Mouse (Mus musculus) intestine, embryonic 15.5 days (tissue): ENCODE measurements at regions not wholly inside any gene's neighbourhood (a gene's known extent, or its start where the extent isn't known, plus 50 kb on each side); places are given as distances from the start of the nearest gene placed in this dataset.

ENCODE experiments used
- ATAC-seq: fragments of 200-750 bp; cut with Nextera tagmentation; 2 replicates; pipeline ENCODE4 v1.8.0; 2017; ENCODE audit warnings: moderate TSS enrichment, moderate library complexity
- H3K27ac ChIP-seq: fragments of 300-500 bp; sonication (generic); 2 replicates; pipeline ENCODE4 v1.5.1; 2015; ENCODE audit warnings: mild to moderate bottlenecking, inconsistent platforms
- H3K27me3 ChIP-seq: fragments of 300-500 bp; sonication (generic); replicated peaks from 2 replicates; pipeline ENCODE4 v1.6.1; 2015; ENCODE audit warnings: inconsistent platforms
- H3K36me3 ChIP-seq: fragments of 300-500 bp; sonication (generic); 2 replicates; pipeline ENCODE4 v1.6.1; 2015; ENCODE audit warnings: inconsistent platforms
- H3K4me1 ChIP-seq: fragments of 300-500 bp; sonication (generic); replicated peaks from 2 replicates; pipeline ENCODE4 v1.6.1; 2015; ENCODE audit warnings: inconsistent platforms
- H3K4me2 ChIP-seq: fragments of 300-500 bp; sonication (generic); replicated peaks from 2 replicates; pipeline ENCODE4 v1.6.1; 2015; ENCODE audit warnings: mild to moderate bottlenecking, inconsistent platforms
- H3K4me3 ChIP-seq: fragments of 300-500 bp; sonication (generic); replicated peaks from 2 replicates; pipeline ENCODE4 v1.5.1; 2015; ENCODE audit warnings: inconsistent platforms
- H3K9ac ChIP-seq: fragments of 300-500 bp; sonication (generic); 2 replicates; pipeline ENCODE4 v1.6.1; 2015; ENCODE audit warnings: inconsistent platforms
- H3K9me3 ChIP-seq: fragments of 300-500 bp; sonication (generic); 2 replicates; pipeline ENCODE4 v1.6.1; 2016; ENCODE audit warnings: inconsistent platforms
- WGBS: fragments of 180-500 bp; shearing (Covaris S2); methylation state at CpG from one replicate; pipeline ENCODE4 v1.1.7; 2015; 5-methylcytosine and 5-hydroxymethylcytosine counted together

DNA sequence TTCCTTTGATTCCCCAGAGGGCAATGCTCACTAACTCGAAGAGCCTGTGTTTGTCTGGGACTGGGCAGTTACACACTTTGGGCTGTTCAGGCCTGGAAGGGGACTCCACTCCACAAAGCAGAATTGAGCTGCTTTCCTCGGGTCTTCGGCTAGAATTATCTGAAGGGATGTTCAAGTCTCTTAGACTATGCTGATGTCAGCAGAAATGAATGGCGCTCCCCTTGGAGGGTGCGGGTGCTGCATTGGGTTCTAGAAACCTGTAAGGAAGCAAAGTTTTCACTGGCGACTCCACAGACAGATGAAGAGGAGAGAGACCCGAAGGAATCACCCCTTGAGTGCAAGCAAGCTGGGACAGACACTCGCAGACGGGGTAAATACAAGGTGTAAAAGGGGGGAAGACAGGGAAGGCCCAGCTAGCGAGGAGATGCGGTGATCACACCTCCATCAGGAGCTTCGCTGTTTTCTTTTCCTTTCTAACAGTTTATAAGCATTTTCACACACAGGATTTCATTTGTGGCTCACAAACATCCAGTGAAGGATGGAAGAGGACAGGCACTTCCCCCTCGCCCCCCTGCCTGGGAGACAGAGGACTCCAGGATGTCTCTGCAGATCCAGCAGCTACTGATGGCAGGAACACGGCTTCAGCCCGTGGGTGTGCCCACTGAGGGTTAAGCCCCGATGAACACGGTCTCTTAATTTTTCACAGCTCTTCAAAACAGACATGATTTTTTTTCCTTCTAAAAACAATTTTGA, 314.2 kb downstream of the Gm49356 start:
- no peaks in the 10 kb centered on the region for H3K27me3 ChIP-seq
- H3K9me3 ChIP-seq: no peaks in the 10 kb centered on the region
- no peak for ATAC-seq
- H3K27ac ChIP-seq: no peak overlapping the region
- no peaks in the 10 kb centered on the region for H3K36me3 ChIP-seq
- H3K4me1 ChIP-seq: peaks cover 16% of the 10 kb centered on the region
- WGBS: 68% methylated on average over 17 of the region's 17 CpGs
- H3K4me3 ChIP-seq: no peak overlapping the region
- H3K4me2 ChIP-seq: no peak overlapping the region
- no peak overlapping the region for H3K9ac ChIP-seq

DNA sequence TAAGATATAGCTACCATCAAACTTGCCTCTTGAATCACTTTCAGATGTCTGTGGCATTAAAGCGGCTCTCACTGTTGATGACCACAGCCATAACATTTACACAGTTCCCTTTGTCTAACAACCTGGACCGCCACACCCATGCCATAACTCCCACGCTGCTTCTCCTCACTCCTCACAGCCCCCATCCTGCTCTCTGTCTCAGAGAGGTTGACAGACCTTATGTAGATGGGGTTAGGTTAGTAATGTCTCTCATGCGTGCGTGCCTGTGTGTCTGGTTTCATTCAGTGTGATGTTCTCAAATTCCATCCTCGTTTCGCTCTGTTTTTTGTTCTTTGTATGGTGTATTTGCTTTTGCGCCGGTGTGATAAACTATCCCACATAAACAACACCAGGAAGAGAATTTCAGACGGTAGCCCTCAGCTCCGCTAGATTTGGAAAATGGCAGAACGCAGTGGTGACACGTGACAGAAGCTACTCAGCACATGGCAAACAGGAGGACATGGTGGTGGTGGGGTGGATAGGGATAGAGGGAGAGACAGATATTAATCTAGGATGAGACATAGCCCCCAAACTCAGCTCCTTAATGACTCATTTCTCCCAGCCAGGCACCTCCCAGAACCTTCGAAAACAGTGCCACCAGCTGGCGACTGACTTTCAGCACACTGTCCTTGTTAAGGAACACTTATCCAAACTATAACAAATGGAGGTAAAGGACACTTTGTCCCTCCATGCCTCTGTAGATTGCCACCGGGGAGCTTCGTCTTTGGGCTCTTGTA, 314.9 kb downstream of the Gm49356 start:
- Histone ChIP-seq H3K4me1 (peaks cover 12% of the 10 kb centered on the region), H3K27me3 (no peaks in the 10 kb centered on the region), H3K27ac (no peak overlapping the region), H3K4me3 (no peak overlapping the region), H3K4me2 (no peak overlapping the region), H3K36me3 (no peaks in the 10 kb centered on the region), H3K9ac (no peak overlapping the region), H3K9me3 (no peaks in the 10 kb centered on the region)
- 0 out of 2 replicates have a peak, but pooled peaks have one; percentile 20 for ATAC-seq
- 50% methylated on average over 17 of the region's 17 CpGs for WGBS

DNA sequence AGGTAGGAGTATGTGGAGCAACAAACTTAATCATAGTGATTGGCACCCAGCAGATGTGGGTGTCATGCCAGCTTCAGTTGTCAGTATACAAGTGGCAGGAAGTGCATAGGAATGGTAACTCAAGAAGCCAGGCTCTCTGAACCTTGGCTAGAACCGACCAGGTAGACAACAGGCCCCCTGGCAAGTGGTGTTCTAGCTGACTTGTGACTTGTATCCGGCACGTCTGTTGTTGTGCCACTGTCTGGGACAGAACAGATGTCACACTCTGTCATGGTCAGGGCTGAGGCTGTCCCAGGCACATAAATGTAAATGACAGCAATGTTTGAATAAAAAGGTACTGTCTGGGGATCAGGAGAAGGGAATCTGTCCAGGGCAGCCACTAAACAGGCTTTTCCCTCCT, 316.0 kb downstream of the Gm49356 start:
- Histone ChIP-seq H3K36me3 (no peaks in the 10 kb centered on the region), H3K27me3 (no peaks in the 10 kb centered on the region), H3K9ac (no peak overlapping the region), H3K9me3 (no peaks in the 10 kb centered on the region), H3K4me2 (no peak overlapping the region), H3K4me3 (no peak overlapping the region), H3K4me1 (peaks cover 12% of the 10 kb centered on the region), H3K27ac (no peak overlapping the region)
- 90% methylated on average over 3 of the region's 3 CpGs for WGBS
- no peak for ATAC-seq

DNA sequence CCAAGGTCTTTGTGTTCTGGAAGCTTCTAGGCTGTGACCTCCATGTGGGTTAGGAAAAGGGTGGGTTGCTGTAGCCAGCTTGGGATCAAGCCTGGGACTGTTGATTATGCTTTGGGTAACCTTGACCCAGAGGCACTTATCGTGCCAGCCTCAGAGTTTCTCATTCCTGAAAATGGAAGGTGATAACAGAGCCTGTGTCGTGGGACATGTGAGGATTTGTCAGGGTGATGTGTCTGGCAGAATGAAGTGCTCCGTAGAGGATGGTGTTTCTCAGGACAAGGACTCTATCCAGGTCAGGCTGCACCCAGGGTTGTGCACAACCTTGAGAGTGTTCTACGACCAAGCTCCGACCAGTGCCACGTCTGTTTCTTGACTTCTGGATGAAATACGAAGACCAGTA, 316.4 kb downstream of the Gm49356 start:
- no peaks in the 10 kb centered on the region for H3K27me3 ChIP-seq
- WGBS: 85% methylated on average over 7 of the region's 7 CpGs
- H3K4me2 ChIP-seq: no peak overlapping the region
- H3K9ac ChIP-seq: no peak overlapping the region
- no peak overlapping the region for H3K27ac ChIP-seq
- no peaks in the 10 kb centered on the region for H3K36me3 ChIP-seq
- H3K9me3 ChIP-seq: no peaks in the 10 kb centered on the region
- ATAC-seq: no peak
- peaks cover 12% of the 10 kb centered on the region for H3K4me1 ChIP-seq
- H3K4me3 ChIP-seq: no peak overlapping the region

DNA sequence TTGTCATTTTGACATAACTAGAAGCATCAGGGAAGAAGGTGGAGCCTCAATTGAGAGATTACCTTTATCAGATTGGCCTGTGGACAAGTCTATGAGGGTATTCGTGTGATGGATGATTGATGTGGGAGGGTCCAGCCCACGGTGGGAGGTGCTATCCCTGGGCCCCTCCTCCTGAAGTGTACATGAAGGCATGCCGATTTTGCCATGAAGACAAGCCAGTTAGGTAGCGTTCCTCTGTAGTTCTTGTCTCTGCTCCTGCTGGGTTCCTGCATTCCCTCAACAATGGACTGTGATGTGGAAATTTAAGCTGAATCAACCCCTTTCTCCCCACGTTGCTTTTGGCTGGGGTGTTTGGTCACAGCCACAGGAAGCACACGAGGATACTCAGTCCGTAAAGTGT, 317.5 kb downstream of the Gm49356 start:
- no peaks in the 10 kb centered on the region for H3K9me3 ChIP-seq
- H3K4me1 ChIP-seq: peaks cover 11% of the 10 kb centered on the region
- no peak overlapping the region for H3K9ac ChIP-seq
- H3K27me3 ChIP-seq: no peaks in the 10 kb centered on the region
- H3K4me3 ChIP-seq: no peak overlapping the region
- H3K4me2 ChIP-seq: no peak overlapping the region
- no peak overlapping the region for H3K27ac ChIP-seq
- no peak for ATAC-seq
- no peaks in the 10 kb centered on the region for H3K36me3 ChIP-seq
- 75% methylated on average over 7 of the region's 7 CpGs for whole genome bisulfite sequencing

DNA sequence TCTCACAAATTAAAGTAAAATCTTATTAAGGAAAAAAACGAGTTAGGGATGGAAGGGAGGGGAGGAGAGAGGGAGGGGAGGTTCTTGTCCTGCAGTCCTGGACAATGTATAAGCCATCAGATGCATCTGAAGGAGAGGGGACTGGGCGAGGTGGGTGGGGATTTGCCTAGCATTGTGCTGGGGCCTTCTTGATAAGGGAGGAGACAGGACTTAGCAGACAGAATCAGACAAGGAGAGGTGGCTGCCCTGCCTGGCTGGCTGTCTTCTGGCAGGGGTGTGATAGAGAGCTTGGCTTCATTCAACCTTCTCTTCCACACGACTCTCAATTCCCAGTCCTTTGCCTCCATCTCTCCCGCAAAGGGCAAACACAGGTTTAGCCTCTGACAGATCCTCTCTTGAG, 318.9 kb downstream of the Gm49356 start:
- Histone ChIP-seq H3K9me3 (no peaks in the 10 kb centered on the region), H3K27me3 (no peaks in the 10 kb centered on the region), H3K4me1 (peaks cover 5% of the 10 kb centered on the region; the same call in 1 of the 2 replicates), H3K36me3 (no peaks in the 10 kb centered on the region), H3K4me3 (no peak overlapping the region), H3K9ac (no peak overlapping the region), H3K4me2 (no peak overlapping the region), H3K27ac (no peak overlapping the region)
- no peak for ATAC-seq
- WGBS: 58% methylated on average over 4 of the region's 4 CpGs

DNA sequence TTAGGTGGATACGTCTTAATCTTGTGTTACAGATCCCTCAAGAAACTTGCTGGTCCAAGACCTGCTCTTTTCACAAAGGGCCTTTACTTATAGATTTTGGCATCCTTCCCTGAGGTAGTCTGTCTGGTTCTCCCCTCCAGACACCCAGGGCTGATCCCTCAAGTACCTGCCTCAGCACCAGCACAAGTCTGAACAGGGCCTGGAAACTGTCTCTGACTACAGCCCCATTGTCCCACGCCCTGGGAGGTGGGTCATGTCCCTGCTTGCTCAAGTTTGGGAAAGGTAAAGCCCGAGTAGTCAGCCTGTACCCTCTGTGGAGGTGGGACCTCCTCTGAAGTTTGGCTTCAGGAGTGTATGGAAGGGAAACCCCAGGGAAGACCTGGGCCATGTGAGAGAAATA, 323.3 kb downstream of the Gm49356 start:
- ATAC-seq: no peak
- 75% methylated on average over 3 of the region's 3 CpGs for WGBS
- H3K27me3 ChIP-seq: no peaks in the 10 kb centered on the region
- no peak overlapping the region for H3K27ac ChIP-seq
- H3K4me3 ChIP-seq: no peak overlapping the region
- H3K9me3 ChIP-seq: no peaks in the 10 kb centered on the region; the same call in 1 of the 2 replicates
- no peaks in the 10 kb centered on the region for H3K36me3 ChIP-seq
- H3K4me2 ChIP-seq: no peak overlapping the region
- no peaks in the 10 kb centered on the region for H3K4me1 ChIP-seq
- H3K9ac ChIP-seq: no peak overlapping the region

DNA sequence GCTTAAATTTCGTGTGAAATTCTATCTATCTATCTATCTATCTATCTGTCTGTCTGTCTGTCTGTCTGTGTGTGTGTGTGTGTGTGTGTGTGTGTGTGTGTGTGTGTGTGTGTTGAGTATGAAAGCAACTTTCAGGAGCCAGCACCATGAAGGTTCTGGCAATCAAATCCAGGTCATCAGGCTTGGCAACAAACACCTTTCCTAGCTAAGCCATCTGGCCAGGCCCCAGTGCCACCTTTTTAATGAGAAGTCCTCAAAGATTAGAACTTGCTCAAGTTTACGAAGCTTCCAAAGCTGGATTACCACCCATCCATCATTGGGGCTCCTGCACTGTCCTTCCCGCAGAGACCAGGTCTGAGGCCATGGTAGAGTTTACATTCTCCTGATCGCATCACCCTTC, 325.0 kb downstream of the Gm49356 start:
- Histone ChIP-seq H3K27ac (no peak overlapping the region), H3K9me3 (no peaks in the 10 kb centered on the region; the same call in 1 of the 2 replicates), H3K4me3 (no peak overlapping the region), H3K4me2 (no peak overlapping the region), H3K27me3 (no peaks in the 10 kb centered on the region), H3K36me3 (no peaks in the 10 kb centered on the region), H3K4me1 (no peaks in the 10 kb centered on the region), H3K9ac (no peak overlapping the region)
- 74% methylated on average over 4 of the region's 4 CpGs for WGBS
- no peak for ATAC-seq

DNA sequence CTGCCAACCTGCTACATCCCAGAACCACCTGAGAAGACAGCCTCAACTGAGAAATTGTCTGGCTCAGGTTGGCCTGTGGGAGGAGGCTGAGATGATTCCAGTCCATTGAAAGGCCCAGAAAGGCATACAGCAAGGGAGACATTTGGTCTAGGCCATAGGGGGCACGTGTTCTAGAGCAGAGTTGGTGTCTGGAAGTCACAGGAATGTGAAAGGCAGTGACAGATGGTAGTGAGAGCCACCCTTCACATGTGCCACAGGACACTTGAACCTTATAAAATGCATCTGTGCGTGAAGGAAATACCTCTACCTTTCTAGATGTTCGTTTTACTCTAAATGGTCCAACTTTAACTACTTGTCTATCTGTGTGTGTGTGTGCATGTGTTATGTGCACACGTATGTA, 326.1 kb downstream of the Gm49356 start:
- WGBS: 78% methylated on average over 4 of the region's 4 CpGs
- no peak overlapping the region for H3K4me3 ChIP-seq
- H3K4me1 ChIP-seq: no peaks in the 10 kb centered on the region
- no peaks in the 10 kb centered on the region for H3K27me3 ChIP-seq
- no peak overlapping the region for H3K9ac ChIP-seq
- no peak overlapping the region for H3K4me2 ChIP-seq
- H3K36me3 ChIP-seq: no peaks in the 10 kb centered on the region
- no peaks in the 10 kb centered on the region; the same call in 1 of the 2 replicates for H3K9me3 ChIP-seq
- no peak overlapping the region for H3K27ac ChIP-seq
- no peak for ATAC-seq

DNA sequence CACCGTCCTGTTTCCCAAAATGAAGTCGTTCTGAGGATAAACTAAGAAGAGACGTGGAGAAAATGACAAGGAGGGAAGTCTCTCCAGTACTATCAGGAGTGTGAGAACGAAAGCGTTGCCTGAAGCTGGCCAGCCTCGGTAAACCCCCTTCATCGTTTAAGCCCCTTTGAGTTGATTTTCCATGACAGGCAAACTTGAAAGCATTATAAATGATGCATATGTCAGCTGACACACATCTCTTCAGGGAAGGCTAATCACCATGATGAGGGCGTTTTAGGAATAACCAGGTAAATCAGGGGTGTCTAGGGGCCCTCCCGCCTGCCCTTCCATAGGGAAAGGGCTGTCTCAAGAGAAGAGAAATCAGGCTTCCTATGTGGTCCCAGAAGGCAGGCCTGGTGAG, 328.4 kb downstream of the Gm49356 start:
- H3K27me3 ChIP-seq: no peaks in the 10 kb centered on the region
- no peak overlapping the region for H3K4me3 ChIP-seq
- ATAC-seq: no peak
- H3K9ac ChIP-seq: no peak overlapping the region
- H3K9me3 ChIP-seq: no peaks in the 10 kb centered on the region; the same call in 1 of the 2 replicates
- WGBS: 85% methylated on average over 9 of the region's 9 CpGs
- H3K4me1 ChIP-seq: no peaks in the 10 kb centered on the region
- H3K4me2 ChIP-seq: no peak overlapping the region
- no peaks in the 10 kb centered on the region for H3K36me3 ChIP-seq
- H3K27ac ChIP-seq: no peak overlapping the region

DNA sequence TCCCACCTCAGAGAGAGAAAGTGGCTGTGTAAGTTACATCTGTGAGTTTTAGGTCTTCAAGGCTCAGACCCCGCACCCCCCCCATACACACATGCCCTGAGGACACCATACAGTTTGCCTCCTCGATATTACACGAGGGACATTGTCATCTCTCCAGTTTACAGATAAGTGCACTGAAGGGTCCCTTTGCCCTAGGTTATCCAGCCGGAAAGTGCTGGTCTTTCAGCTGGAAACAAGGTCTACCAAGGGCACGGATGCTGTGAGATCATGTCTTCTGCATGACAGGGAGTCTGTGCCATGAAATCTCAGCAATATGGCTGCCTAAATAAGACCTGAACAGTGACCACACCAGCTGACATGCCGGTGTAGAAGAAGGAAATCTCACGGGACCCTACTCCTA, 329.8 kb downstream of the Gm49356 start:
- H3K4me2 ChIP-seq: no peak overlapping the region
- H3K4me1 ChIP-seq: no peaks in the 10 kb centered on the region
- no peak overlapping the region for H3K27ac ChIP-seq
- no peaks in the 10 kb centered on the region; the same call in 1 of the 2 replicates for H3K9me3 ChIP-seq
- no peak overlapping the region for H3K4me3 ChIP-seq
- WGBS: 89% methylated on average over 7 of the region's 7 CpGs
- ATAC-seq: no peak
- H3K36me3 ChIP-seq: no peaks in the 10 kb centered on the region
- H3K27me3 ChIP-seq: no peaks in the 10 kb centered on the region
- no peak overlapping the region for H3K9ac ChIP-seq

DNA sequence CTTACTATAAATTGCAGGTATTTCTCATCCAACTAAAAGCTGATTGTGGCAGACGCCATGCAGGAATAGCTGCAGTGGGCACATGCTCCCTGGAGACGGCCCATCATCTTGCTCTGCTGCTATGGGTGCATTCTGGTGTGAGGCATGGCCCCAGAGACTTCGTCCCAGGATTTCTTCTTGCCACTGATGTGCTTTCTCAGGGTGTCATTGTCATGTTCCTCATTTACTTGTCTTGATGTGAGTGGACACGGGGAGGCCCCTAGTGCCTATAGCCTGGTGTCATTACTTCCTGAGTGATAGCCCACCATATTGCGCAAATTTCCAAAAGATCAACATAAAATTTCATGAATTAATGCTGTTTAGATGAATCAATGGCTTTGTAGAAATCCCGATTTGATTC, 336.5 kb downstream of the Gm49356 start:
- Histone ChIP-seq H3K4me3 (no peak overlapping the region), H3K36me3 (no peaks in the 10 kb centered on the region), H3K4me2 (no peak overlapping the region), H3K4me1 (no peaks in the 10 kb centered on the region), H3K9ac (no peak overlapping the region), H3K9me3 (no peaks in the 10 kb centered on the region), H3K27ac (no peak overlapping the region), H3K27me3 (no peaks in the 10 kb centered on the region)
- 86% methylated on average over 6 of the region's 6 CpGs for WGBS
- ATAC-seq: no peak

DNA sequence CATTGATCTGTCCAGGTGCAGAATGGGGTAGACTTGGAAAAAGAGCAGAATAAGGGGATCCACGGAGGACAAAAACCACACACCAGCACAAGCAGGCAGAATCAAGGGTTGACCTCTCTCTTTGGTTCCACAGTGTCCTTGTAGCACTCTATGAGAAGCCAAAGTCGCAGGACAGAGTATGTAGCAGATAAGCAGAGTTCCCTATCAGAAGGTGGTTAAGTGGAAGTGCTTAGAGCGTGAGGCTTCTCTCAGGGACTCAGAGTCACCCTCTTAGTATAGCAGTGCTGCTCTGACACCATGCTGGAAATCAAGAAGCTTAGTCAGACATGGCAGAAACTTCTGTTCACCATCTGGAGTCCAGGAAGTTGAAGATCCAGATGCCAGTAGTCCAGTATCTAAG, 338.2 kb downstream of the Gm49356 start:
- no peak for ATAC-seq
- 80% methylated on average over 3 of the region's 3 CpGs for WGBS

More for the DNA sequence above, 338.2 kb downstream of the Gm49356 start:
- H3K27me3 ChIP-seq: no peaks in the 10 kb centered on the region
- H3K9me3 ChIP-seq: no peaks in the 10 kb centered on the region
- no peak overlapping the region for H3K27ac ChIP-seq
- H3K4me1 ChIP-seq: no peaks in the 10 kb centered on the region
- H3K36me3 ChIP-seq: no peaks in the 10 kb centered on the region
- no peak overlapping the region for H3K9ac ChIP-seq
- H3K4me2 ChIP-seq: no peak overlapping the region
- H3K4me3 ChIP-seq: no peak overlapping the region
